Mouse (Mus musculus) embryonic fibroblast, embryonic 13.5 days (primary cell): ENCODE measurements around the gene Calcoco2. TPM values are rescaled to one million over a fixed set of nuclear protein-coding genes. Genes with fewer than 3 reads are reported as not detected.
"Not testable (repeated sequence)": the region's sequence is repeated elsewhere in the genome, so short reads cannot be mapped to it uniquely, and the experiment has no call there.

Source experiments
- H3K27ac ChIP-seq: 2 replicates; pipeline ENCODE4 v1.5.1; 2012; ENCODE audit warnings: low read length, control low read depth, inconsistent platforms; ENCODE audit not compliant: insufficient read depth
- H3K4me1 ChIP-seq: 2 replicates; pipeline ENCODE4 v1.6.1; 2011; ENCODE audit warnings: low read length; ENCODE audit not compliant: control insufficient read depth, insufficient read depth
- H3K4me3 ChIP-seq: 2 replicates; pipeline ENCODE4 v1.5.1; 2011; ENCODE audit warnings: mild to moderate bottlenecking, control low read depth, low read length; ENCODE audit not compliant: insufficient read depth
- CTCF ChIP-seq: IDR thresholded peaks from 2 replicates; pipeline ENCODE4 v1.5.1; 2011; ENCODE audit warnings: mild to moderate bottlenecking, control low read depth, low read length, moderate library complexity, borderline replicate concordance; ENCODE audit not compliant: insufficient read depth
- POLR2A ChIP-seq: IDR thresholded peaks from 2 replicates; pipeline ENCODE4 v1.6.1; 2011; ENCODE audit warnings: low read depth, mild to moderate bottlenecking, control low read depth, low read length, moderate library complexity
- polyA plus RNA-seq: library from polyadenylated mRNA; stranded (reverse); fragments of >200 nt; gene quantifications from 2 replicates; pipeline ENCODE4 v1.2.4, GENCODE M21; 2011; ENCODE audit warnings: low read depth; ENCODE audit not compliant: missing spikeins, insufficient read length

The Calcoco2 gene
- not detected in 2 replicates for polyA plus RNA-seq

- H3K4me3 ChIP-seq: no peak within 1 kb of the TSS
- H3K4me1 ChIP-seq: peaks cover 10% of the 10 kb centered on the region
- TF ChIP-seq CTCF (no peak), POLR2A (no peak)
- no peak within 1 kb of the TSS for H3K27ac ChIP-seq
These were observed at the start of gene Calcoco2 for GRCm38 (mm10) chr11:96111751-96112150. TSS of gene Calcoco2 (minus strand) at chr11:96111964.

DNA sequence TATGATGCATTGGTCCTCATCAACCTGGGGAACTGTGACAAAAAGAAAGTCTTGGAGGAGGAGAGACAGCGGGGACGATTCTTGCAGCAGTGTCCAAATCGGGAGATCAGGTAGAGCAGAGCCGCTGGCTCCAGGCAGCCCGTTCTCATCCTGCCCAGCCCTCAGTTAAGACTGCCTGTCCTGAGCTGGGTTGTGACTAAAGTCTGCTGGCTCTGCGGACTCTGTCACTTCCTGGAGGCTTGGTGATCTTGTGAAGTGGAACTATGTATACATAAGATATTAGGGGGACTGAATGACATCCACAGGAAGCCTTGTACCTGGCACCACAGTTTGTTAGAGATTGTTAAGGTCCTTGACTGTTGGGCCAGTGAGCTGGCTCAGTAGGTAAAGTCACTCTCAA, 35.7 kb upstream of the Calcoco2 start:
- H3K27ac ChIP-seq: no peak overlapping the region
- no peak overlapping the region for H3K4me3 ChIP-seq
- TF ChIP-seq POLR2A: no peak
- TF ChIP-seq CTCF: no peak
- H3K4me1 ChIP-seq: no peaks in the 10 kb centered on the region; the same call in 1 of the 2 replicates

GRCm38 (mm10) chr11:96145622-96146270, 34.0 kb upstream of the Calcoco2 start:
- peaks cover 4% of the 10 kb centered on the region for H3K4me1 ChIP-seq
- TF ChIP-seq POLR2A (no peak), CTCF (peak; percentile 76)
- no peak overlapping the region for H3K27ac ChIP-seq
- no peak overlapping the region for H3K4me3 ChIP-seq

DNA sequence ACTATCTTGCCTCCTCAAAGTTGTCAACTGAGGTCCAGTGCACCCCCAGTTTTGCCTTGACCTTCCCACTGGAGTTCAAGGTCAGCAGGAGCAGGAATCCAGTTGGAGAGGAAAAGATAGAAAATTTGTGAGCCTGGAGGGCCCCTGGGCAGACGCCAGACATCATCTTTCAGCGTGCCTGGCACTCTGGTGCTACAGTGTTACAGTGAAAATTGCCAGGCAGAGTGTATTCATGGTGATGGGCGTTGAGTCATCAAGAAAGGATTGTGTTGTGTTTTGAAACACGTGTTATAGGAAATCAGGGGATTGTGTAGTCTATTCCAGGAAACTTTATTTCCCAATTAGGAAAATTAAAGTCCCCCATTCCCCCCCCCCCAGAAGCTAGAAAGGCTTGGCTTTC, 32.0 kb upstream of the Calcoco2 start:
- H3K4me1 ChIP-seq: peaks cover 4% of the 10 kb centered on the region
- no peak overlapping the region for H3K27ac ChIP-seq
- H3K4me3 ChIP-seq: no peak overlapping the region
- no peak for TF ChIP-seq CTCF
- no peak for TF ChIP-seq POLR2A

- Histone ChIP-seq H3K4me3 (no peak overlapping the region), H3K4me1 (peaks cover 4% of the 10 kb centered on the region), H3K27ac (no peak overlapping the region)
- no peak for TF ChIP-seq POLR2A
- TF ChIP-seq CTCF: no peak
These were observed 29.0 kb upstream of the Calcoco2 start for GRCm38 (mm10) chr11:96140726-96141175.

DNA sequence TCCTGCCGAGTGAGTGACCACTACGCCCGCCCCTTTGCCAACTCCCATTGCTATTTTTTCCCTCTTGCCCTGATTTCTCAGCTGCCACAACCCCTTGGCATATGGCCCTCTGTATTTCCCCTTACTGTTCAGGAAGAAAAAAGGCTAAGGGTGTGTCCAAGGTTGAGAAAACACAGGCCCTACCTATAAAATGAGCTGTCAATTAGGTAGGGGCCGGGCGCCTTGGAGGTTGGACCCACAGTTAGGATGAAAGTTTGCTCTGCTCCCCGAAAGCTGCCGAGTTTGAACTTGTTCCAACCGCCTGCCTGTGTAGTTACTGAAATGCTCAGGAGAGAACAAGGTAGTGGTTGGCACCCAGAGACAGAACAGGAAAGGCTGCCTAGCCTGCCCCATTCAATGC, 24.1 kb upstream of the Calcoco2 start:
- no peak overlapping the region for H3K4me3 ChIP-seq
- no peaks in the 10 kb centered on the region for H3K4me1 ChIP-seq
- no peak for TF ChIP-seq POLR2A
- no peak for TF ChIP-seq CTCF
- no peak overlapping the region for H3K27ac ChIP-seq

DNA sequence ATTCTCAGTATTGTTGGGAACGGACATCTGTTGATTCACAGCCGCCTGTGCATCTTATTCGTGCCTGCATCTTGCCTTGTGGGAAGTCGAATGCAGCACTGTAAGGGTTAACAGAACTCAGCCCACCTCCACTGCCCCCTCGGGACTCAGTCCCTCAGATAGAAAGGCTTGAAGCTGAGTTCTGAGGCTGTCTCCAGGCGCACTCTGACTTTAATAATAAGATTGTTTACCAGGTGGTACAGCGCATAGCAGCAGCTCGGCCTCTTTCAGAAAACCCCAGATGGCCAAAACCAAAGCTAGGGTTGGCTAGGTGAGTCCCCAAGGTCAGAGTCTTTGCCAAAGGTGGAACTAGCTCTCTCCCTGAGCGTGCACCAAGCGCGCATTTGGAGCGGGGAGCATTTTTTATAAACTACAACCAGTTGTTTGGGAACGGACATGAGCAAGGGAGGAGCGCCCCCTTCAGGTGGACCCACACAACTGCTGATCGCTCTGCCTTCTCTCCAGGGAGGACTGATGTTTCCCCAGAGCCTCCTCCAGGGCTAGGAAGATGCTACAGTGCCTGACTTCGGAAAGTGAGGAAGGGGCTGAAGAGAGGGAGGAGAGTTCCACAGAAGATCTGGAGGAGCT, 21.6 kb upstream of the Calcoco2 start, which contains the start of gene Ttll6:
Gene Ttll6, plus strand, starts transcription at position 548 of the 627 bp plus-strand sequence.
- Histone ChIP-seq H3K4me3 (no peak within 1 kb of the TSS), H3K4me1 (no peaks in the 10 kb centered on the region), H3K27ac (no peak within 1 kb of the TSS)
- TF ChIP-seq POLR2A: no peak
- TF ChIP-seq CTCF: peak; percentile 84; the same call in 1 of the 2 replicates

GRCm38 (mm10) chr11:96130606-96131005, 18.8 kb upstream of the Calcoco2 start:
- Histone ChIP-seq H3K4me1 (no peaks in the 10 kb centered on the region), H3K27ac (no peak overlapping the region), H3K4me3 (no peak overlapping the region)
- TF ChIP-seq POLR2A: no peak
- TF ChIP-seq CTCF: no peak

- TF ChIP-seq CTCF (no peak), POLR2A (no peak)
- Histone ChIP-seq H3K4me3 (peak overlapping the region; percentile 37), H3K4me1 (peaks cover 4% of the 10 kb centered on the region; the same call in 1 of the 2 replicates), H3K27ac (no peak overlapping the region)
These were observed 12.5 kb upstream of the Calcoco2 start for GRCm38 (mm10) chr11:96124052-96124914.

GRCm38 (mm10) chr11:96122806-96123205, 11.0 kb upstream of the Calcoco2 start:
- not testable (repeated sequence) for H3K27ac ChIP-seq, H3K4me3 ChIP-seq, H3K4me1 ChIP-seq
